Mouse (Mus musculus) forebrain, embryonic 15.5 days (tissue): ENCODE results near the gene Exosc6. TPM values are rescaled to one million over a fixed set of nuclear protein-coding genes. Genes with fewer than 3 reads are reported as not detected.

Source experiments
- ATAC-seq: fragments of 200-750 bp; cut with Nextera tagmentation; replicated peaks from 2 replicates; pipeline ENCODE4 v1.8.0; 2017; ENCODE audit warnings: mild to moderate bottlenecking, moderate TSS enrichment, moderate library complexity
- H3K27ac ChIP-seq: fragments of 300-500 bp; sonication (generic); replicated peaks from 2 replicates; pipeline ENCODE4 v1.5.1; 2015; ENCODE audit warnings: mild to moderate bottlenecking, inconsistent platforms
- H3K27me3 ChIP-seq: fragments of 300-500 bp; sonication (generic); 2 replicates; pipeline ENCODE4 v1.6.1; 2015; ENCODE audit warnings: inconsistent platforms
- H3K36me3 ChIP-seq: fragments of 300-500 bp; sonication (generic); 2 replicates; pipeline ENCODE4 v1.6.1; 2015; ENCODE audit warnings: mild to moderate bottlenecking, inconsistent platforms
- H3K4me1 ChIP-seq: fragments of 300-500 bp; sonication (generic); 2 replicates; pipeline ENCODE4 v1.6.1; 2015; ENCODE audit warnings: inconsistent platforms
- H3K4me2 ChIP-seq: fragments of 300-500 bp; sonication (generic); replicated peaks from 2 replicates; pipeline ENCODE4 v1.6.1; 2015; ENCODE audit warnings: mild to moderate bottlenecking, inconsistent platforms
- H3K4me3 ChIP-seq: fragments of 300-500 bp; sonication (generic); 2 replicates; pipeline ENCODE4 v1.5.1; 2015; ENCODE audit warnings: mild to moderate bottlenecking, inconsistent platforms
- H3K9ac ChIP-seq: fragments of 300-500 bp; sonication (generic); replicated peaks from 2 replicates; pipeline ENCODE4 v1.6.1; 2015; ENCODE audit warnings: mild to moderate bottlenecking, inconsistent platforms
- H3K9me3 ChIP-seq: fragments of 300-500 bp; sonication (generic); 2 replicates; pipeline ENCODE4 v1.6.1; 2016; ENCODE audit warnings: inconsistent platforms
- WGBS: fragments of 180-500 bp; shearing (Covaris S2); methylation state at CpG from one replicate; pipeline ENCODE4 v1.1.7; 2015; ENCODE audit warnings: mixed read lengths; 5-methylcytosine and 5-hydroxymethylcytosine counted together
- polyA plus RNA-seq: library from polyadenylated mRNA; unstranded; fragments of >200 nt; fragmentation: Nextera tagmentation; extraction: Ambion mirVana; gene quantifications from 2 replicates; pipeline ENCODE4 v1.2.1, GENCODE M21; 2015

Gene Exosc6
- polyA plus RNA-seq, 1 experiment from 2014 or later = not detected

DNA sequence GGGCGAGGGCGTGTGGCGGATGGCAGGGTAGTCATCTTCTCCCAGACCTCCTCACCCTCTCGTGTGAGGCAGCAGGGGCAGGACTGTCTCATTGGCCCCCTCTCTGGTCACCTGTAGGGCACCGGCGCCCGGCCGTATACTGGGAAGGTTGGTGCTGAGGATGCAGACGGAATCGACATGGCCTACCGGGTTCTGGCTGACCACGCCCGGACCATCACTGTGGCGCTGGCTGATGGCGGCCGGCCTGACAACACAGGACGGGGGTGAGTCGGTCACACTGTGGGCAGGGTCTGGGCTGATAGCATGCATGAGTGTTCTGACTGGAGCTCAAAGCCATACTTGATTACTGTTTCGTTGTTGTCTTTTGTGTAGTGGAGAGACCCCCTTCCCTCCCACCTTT, 13.6 kb upstream of the Exosc6 start:
- no peak overlapping the region for H3K4me3 ChIP-seq
- no peaks in the 10 kb centered on the region for H3K27me3 ChIP-seq
- no peak overlapping the region for H3K4me2 ChIP-seq
- peaks cover 92% of the 10 kb centered on the region for H3K36me3 ChIP-seq
- no peak overlapping the region for H3K9ac ChIP-seq
- H3K4me1 ChIP-seq = no peaks in the 10 kb centered on the region
- no peak overlapping the region for H3K27ac ChIP-seq
- H3K9me3 ChIP-seq = no peaks in the 10 kb centered on the region
- 95% methylated on average over 19 of the region's 19 CpGs for WGBS
- ATAC-seq = no peak

GRCm38 (mm10) chr8:111044003-111044734, 12.0 kb upstream of the Exosc6 start:
- ATAC-seq = no peak

GRCm38 (mm10) chr8:111048694-111049093, 7.4 kb upstream of the Exosc6 start:
- no peak overlapping the region for H3K27ac ChIP-seq
- peaks cover 97% of the 10 kb centered on the region for H3K36me3 ChIP-seq
- H3K9me3 ChIP-seq = no peaks in the 10 kb centered on the region
- H3K9ac ChIP-seq = no peak overlapping the region
- no peak for ATAC-seq
- 92% methylated on average over 2 of the region's 2 CpGs for WGBS
- H3K27me3 ChIP-seq = no peaks in the 10 kb centered on the region
- no peaks in the 10 kb centered on the region for H3K4me1 ChIP-seq
- no peak overlapping the region for H3K4me2 ChIP-seq
- H3K4me3 ChIP-seq = no peak overlapping the region

More at GRCm38 (mm10) chr8:111044003-111044734, 12.0 kb upstream of the Exosc6 start:
- no peaks in the 10 kb centered on the region for H3K4me1 ChIP-seq
- no peak overlapping the region for H3K4me2 ChIP-seq
- peaks cover 97% of the 10 kb centered on the region for H3K36me3 ChIP-seq
- no peak overlapping the region for H3K4me3 ChIP-seq
- no peaks in the 10 kb centered on the region for H3K27me3 ChIP-seq
- whole genome bisulfite sequencing = 49% methylated on average over 2 of the region's 2 CpGs
- no peak overlapping the region for H3K9ac ChIP-seq
- no peak overlapping the region for H3K27ac ChIP-seq
- H3K9me3 ChIP-seq = no peaks in the 10 kb centered on the region

DNA sequence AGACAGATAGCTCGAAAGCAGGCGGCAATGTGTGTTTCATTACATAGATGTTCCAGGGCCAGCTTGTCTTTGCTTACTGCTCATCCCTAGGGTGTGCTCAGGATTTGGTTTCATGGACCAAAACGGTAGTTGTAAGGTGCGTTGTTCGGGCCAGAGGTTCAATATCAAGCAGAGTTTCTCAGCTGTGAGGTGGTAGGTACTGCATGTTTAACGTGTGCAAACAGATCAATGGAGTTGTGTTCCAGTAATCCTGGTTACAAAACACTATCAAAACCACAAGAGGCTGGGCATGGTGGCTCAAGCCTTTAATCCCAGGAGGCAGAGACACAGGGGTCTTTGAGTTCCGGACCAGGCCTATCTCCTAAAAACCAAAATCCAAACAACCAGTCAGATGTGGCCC, 7.0 kb upstream of the Exosc6 start:
- Histone ChIP-seq H3K27ac (no peak overlapping the region), H3K27me3 (no peaks in the 10 kb centered on the region), H3K4me3 (no peak overlapping the region), H3K9ac (no peak overlapping the region), H3K4me2 (no peak overlapping the region), H3K36me3 (peaks cover 97% of the 10 kb centered on the region), H3K4me1 (no peaks in the 10 kb centered on the region), H3K9me3 (no peaks in the 10 kb centered on the region)
- 97% methylated on average over 7 of the region's 7 CpGs for WGBS
- no peak for ATAC-seq

GRCm38 (mm10) chr8:111053827-111054518, 2.2 kb upstream of the Exosc6 start:
- peaks cover 13% of the 10 kb centered on the region for H3K4me1 ChIP-seq
- H3K27me3 ChIP-seq = no peaks in the 10 kb centered on the region
- 91% methylated on average over 12 of the region's 12 CpGs for WGBS
- no peak for ATAC-seq
- H3K9me3 ChIP-seq = no peaks in the 10 kb centered on the region
- peaks cover 71% of the 10 kb centered on the region for H3K36me3 ChIP-seq
- no peak overlapping the region for H3K9ac ChIP-seq
- no peak overlapping the region for H3K4me2 ChIP-seq
- H3K4me3 ChIP-seq = no peak overlapping the region
- no peak overlapping the region for H3K27ac ChIP-seq

- H3K9ac ChIP-seq = no peak overlapping the region
- H3K36me3 ChIP-seq = peaks cover 59% of the 10 kb centered on the region
- H3K4me3 ChIP-seq = no peak overlapping the region
- H3K4me1 ChIP-seq = peaks cover 13% of the 10 kb centered on the region
- no peak for ATAC-seq
- H3K9me3 ChIP-seq = no peaks in the 10 kb centered on the region
- no peaks in the 10 kb centered on the region for H3K27me3 ChIP-seq
- H3K4me2 ChIP-seq = no peak overlapping the region
- 92% methylated on average over 17 of the region's 17 CpGs for WGBS
- H3K27ac ChIP-seq = no peak overlapping the region
Measured at GRCm38 (mm10) chr8:111055031-111055634, 1.0 kb upstream of the Exosc6 start.

- 70% methylated on average over 2 of the region's 2 CpGs for WGBS
- Histone ChIP-seq H3K4me3 (peak overlapping the region; percentile 98; the same call in 1 of the 2 replicates), H3K9ac (no peak overlapping the region), H3K4me1 (peaks cover 14% of the 10 kb centered on the region), H3K27ac (no peak overlapping the region), H3K27me3 (no peaks in the 10 kb centered on the region), H3K36me3 (peaks cover 54% of the 10 kb centered on the region), H3K4me2 (no peak overlapping the region), H3K9me3 (no peaks in the 10 kb centered on the region)
- ATAC-seq = peak; percentile 42; the same call in 1 of the 2 replicates
Measured at GRCm38 (mm10) chr8:111055661-111056060, 478 bp upstream of the Exosc6 start.

DNA sequence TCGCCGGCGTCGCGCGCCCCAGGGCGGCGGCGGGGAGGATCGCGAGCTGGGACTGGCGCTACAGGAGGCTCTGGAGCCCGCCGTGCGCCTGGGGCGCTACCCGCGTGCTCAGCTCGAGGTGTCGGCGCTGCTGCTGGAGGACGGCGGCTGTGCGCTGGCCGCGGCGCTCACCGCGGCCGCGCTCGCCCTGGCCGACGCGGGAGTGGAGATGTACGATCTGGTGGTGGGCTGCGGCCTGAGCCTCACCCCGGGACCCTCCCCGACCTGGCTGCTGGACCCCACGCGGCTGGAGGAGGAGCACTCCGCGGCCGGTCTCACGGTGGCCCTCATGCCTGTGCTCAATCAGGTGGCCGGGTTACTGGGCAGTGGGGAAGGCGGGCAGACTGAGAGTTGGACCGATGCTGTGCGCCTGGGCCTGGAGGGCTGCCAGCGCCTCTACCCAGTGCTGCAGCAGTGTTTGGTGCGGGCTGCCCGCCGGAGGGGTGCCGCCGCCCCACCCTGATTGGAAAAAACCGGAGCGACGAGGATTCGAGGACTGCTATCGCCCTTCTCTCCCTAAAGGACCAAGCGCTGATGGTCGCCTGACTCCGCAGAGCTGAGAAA, 653 bp downstream of the Exosc6 start:
- Histone ChIP-seq H3K4me3 (peak overlapping the region; percentile 98), H3K36me3 (peaks cover 44% of the 10 kb centered on the region), H3K27me3 (no peaks in the 10 kb centered on the region), H3K9ac (peak overlapping the region; percentile 80), H3K27ac (peak overlapping the region; percentile 78), H3K4me2 (peak overlapping the region; percentile 99), H3K9me3 (no peaks in the 10 kb centered on the region), H3K4me1 (peaks cover 25% of the 10 kb centered on the region)
- WGBS = under 1% methylated on average over 59 of the region's 63 CpGs
- ATAC-seq = peak; percentile 46

DNA sequence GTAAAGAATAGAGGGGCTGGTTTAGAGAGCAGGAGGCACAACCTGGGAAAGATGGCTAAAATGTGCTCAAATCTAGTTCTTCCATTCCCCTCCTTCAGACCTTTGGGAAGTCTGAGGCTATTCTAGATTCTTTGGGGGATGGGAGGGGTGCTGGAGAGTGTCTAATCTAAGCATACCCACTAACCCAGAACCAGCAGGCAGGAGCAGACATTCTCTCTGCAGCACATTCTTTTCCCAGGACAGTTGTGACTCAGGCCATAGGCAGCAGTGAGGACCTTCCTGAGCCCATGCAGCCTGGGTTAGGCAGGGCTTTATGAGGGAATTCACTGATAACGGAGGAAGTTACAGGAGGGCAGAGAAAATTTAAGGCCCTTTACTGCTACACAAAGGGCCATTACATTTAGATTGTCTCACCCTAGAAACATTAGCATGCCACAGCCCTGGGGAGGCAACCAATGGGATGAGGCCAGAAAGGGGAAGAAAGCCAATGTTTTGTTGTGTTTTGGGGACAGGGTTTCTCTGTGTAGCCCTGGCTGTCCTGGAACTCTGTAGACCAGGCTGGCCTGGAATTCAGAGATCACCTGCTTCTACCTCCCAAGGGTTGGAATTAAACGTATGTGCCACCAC, 2.9 kb downstream of the Exosc6 start:
- 83% methylated on average over 2 of the region's 2 CpGs for WGBS
- H3K4me1 ChIP-seq = peaks cover 30% of the 10 kb centered on the region
- no peak for ATAC-seq
- peaks cover 21% of the 10 kb centered on the region for H3K36me3 ChIP-seq
- no peak overlapping the region for H3K9ac ChIP-seq
- H3K27me3 ChIP-seq = no peaks in the 10 kb centered on the region
- H3K27ac ChIP-seq = no peak overlapping the region
- no peak overlapping the region for H3K4me2 ChIP-seq
- H3K9me3 ChIP-seq = no peaks in the 10 kb centered on the region
- no peak overlapping the region for H3K4me3 ChIP-seq

GRCm38 (mm10) chr8:111061688-111062071, 5.5 kb downstream of the Exosc6 start:
- Histone ChIP-seq H3K4me1 (peaks cover 30% of the 10 kb centered on the region), H3K27ac (peak overlapping the region; percentile 93), H3K36me3 (0 out of 2 replicates have a peak, but pooled peaks cover 5% of the 10 kb centered on the region), H3K4me2 (peak overlapping the region; percentile 73), H3K9ac (peak overlapping the region; percentile 82), H3K9me3 (no peaks in the 10 kb centered on the region), H3K27me3 (no peaks in the 10 kb centered on the region), H3K4me3 (peak overlapping the region; percentile 91)
- under 1% methylated on average over 14 of the region's 14 CpGs for WGBS
- ATAC-seq = no peak; the same call in 1 of the 2 replicates

GRCm38 (mm10) chr8:111062072-111062757, 6.1 kb downstream of the Exosc6 start:
- Histone ChIP-seq H3K36me3 (0 out of 2 replicates have a peak, but pooled peaks cover 5% of the 10 kb centered on the region), H3K27me3 (no peaks in the 10 kb centered on the region), H3K4me2 (peak overlapping the region; percentile 73), H3K4me1 (peaks cover 25% of the 10 kb centered on the region), H3K9ac (peak overlapping the region; percentile 82), H3K9me3 (no peaks in the 10 kb centered on the region), H3K27ac (peak overlapping the region; percentile 93), H3K4me3 (peak overlapping the region; percentile 91)
- peak; percentile 89 for ATAC-seq
- WGBS = under 1% methylated on average over 27 of the region's 27 CpGs
